Mouse (Mus musculus): ENCODE measurements around the gene Cd164l2.

DNA sequence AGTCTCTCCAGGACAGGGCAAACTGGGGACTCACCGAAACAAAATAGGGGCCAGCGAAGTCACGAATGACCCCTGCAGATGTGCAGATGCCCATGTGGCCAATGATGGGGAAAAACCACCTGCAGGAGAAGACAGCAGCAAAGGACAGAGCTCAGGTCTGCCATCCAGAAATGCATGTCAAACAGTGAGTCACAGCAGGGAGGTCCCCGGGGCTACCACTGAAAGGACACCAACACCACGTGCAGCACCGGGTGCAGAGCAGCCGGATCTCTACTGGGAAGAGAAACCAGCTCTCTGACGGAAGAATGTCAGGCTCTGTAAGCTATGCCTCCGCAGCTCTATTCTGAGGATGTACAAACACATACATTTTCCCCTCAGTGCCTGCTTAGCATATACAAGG is 59.0 kb downstream of the Cd164l2 start:
- TF ChIP-seq CTCF (IDR thresholded peaks at IDR 0.05; ENCODE audit: low read depth, low read length), result no peak
- TF ChIP-seq GATA1 (IDR thresholded peaks at IDR 0.05; ENCODE audit: borderline replicate concordance, low read length), result no peak
- no peak for TF ChIP-seq TAL1 (conservative IDR thresholded peaks at IDR 0.05; ENCODE audit: low read depth, low read length)
- TF ChIP-seq GATA2 (IDR thresholded peaks at IDR 0.05; ENCODE audit: borderline replicate concordance, low read depth, low read length), result no peak
